Mouse (Mus musculus) thymus, adult 18-20 months (tissue): ENCODE data around the gene Tle4.

Experiments
- DNase-seq, 2 experiments: peaks; one replicate each; pipeline ENCODE4 v3.0.0; 2022; ENCODE audit warnings: mixed read lengths in 2 of 2

Tle4 gene

DNA sequence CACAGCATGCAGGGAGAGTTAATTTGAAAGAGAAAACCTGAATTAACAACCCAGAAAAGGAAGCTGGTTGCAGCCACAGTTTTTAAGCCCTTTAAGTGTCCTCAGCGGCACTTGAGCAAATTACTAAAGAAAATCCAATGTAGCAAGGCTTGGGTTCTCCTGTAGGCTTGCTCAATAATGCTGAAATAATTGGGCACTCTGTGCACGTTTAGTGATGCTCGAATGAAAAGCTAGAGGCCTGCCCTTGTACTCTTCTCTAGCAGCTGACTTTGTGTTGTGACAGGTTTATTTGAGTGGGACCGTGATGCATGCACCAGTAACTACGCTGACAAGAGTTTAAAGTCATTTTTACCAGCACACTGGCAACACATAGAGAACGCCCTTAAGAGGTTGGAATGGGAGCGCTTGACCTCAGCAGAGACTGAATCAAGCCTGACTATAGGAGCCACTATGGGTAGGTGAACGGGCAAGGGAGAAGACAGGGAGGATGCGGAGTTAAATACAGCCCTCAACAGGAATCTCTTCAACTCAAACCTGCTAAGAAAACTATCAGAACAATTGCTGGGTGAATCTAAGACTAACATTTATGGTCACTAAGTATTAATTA lies 79.3 kb downstream of the Tle4 start:
- DNase-seq, result no peak

DNA sequence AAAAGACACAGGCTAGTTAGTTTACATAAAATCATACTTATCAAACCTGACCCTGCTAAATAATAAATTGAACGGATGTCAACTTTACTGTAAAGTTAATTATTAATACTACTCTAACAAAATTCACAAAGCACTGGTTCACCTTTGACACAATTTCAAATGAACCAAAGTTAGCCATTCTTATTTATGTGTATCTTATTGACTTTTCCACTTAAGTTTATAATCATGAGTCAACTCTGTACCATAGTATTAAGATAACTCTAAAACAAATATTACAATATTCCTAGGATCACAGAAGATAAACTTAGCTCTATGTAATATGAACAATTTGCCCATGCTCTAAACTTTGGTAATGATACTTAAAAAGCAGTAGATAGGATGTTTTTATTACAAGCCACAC lies 81.4 kb downstream of the Tle4 start:
- DNase-seq, result no peak

DNA sequence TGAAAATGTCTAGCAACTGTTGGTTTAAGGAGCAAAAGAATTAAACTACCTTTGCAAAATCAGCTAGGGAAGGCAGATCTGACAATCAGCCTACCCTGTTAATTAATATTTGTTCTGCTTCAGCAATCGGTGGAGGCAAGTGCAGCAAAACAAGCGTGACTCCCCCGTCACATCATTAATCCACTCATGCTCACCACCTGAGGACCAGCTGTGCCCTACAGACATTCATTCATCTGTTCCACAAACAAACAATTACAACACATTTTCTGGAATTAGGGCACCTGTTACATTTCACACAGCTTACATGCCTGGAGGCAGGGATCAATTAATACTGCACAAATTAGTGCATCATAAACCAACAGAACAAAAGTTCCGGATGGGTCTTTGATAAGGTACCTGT lies 89.0 kb downstream of the Tle4 start:
- DNase-seq, result no peak

DNA sequence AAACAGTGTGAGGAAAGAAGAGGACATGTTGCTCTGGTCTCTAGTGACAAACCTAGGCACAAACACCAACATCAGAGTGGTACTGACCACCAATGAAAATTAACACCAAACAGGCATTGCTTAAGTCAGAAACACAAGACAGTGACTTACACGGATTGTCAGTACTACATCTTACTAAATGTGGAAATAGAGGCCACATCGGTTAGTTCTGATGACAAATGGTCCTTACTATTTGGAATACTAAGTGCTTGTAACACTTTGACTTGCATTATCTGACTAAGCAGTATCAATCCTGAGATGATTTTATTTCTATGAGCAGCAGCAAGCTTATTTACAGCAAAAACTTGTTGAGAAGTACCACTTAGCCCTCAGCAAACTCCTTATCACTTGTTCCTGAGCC lies 89.9 kb downstream of the Tle4 start:
- DNase-seq, result no peak

DNA sequence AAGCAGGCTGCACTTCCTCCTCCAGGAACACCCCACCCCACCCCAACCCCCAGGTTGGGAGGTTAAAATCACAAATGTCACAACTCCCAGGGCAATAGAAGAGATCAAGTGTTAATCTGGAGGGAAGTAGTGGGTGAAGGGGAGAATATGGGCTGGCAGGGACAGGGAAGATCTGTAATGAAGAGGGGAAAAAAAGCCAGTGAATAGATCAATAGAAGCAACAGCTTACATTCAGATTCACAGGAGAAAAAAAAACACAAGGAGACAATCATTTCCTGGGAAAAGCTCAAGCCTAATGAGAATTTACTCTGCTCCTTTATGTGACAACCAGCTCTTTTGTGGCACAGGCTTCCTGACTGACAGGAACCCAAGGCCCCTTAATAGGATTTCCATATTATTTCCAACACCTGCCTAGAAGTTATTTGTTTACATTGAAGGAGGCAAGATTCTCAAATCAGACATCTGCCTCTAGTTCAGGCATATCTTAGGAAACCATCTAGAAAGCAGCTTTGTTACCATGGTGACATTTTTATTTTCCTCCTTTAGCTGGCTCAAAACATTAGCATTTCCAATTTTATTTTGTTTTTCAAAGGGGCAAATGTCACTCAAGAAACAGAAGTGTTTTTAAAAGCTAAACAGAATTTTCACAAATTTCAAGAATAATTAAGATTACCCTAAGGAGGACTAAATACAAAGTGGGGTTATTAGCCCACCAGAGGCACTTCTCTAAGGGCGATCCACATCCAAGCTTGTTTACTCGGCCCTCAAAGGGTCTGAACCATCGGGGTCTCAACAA lies 90.8 kb downstream of the Tle4 start:
- no peak for DNase-seq

DNA sequence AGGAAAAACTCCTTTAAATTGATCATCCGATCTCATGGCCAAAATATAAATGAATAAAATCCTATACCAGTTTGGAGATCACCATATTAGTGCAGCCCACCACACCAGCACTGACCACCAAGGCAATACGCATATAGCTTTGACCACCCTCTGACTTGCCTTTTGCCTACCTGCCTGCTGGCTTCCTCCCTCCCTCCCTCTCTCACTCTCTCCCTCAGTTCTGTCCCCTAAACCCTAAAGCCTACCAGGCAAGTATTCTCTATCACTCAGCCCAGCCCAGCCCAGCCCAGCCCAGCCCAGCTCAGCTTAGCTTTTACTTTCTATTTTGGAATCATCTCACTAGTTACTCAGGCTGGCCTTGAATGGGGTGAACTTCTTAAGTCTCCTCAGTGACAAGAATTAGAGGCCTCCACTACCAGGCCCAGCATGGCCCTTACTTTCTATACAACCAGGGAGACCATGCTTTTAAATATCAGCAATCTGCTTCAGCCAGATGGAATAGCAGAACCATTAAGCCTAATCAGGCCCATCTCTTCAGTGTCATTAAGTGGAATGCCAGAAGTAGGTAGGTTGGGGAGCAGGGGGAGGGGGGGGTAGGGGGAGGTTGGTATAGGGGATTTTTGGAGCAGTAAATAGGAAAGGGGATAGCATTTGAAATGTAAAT lies 91.8 kb downstream of the Tle4 start:
- no peak for DNase-seq

DNA sequence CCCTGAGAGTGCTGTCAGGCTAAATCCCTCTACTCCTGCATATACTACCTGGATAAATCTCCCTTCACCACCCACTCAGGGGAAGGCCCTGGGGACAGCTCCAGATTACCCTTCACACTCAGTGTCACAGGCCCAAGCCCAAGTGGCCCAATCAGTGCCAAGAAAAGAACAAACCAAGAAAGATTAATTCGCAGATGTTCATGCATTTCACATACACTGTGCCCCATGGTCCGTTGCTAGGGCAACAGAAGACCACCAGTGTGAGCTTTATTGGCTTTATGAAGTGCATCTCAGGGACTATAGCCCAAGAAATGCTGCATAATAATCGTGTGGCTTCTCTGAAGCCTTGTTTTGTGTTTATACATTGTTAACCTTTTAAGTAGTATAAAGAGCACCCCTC lies 92.5 kb downstream of the Tle4 start:
- DNase-seq, result no peak

DNA sequence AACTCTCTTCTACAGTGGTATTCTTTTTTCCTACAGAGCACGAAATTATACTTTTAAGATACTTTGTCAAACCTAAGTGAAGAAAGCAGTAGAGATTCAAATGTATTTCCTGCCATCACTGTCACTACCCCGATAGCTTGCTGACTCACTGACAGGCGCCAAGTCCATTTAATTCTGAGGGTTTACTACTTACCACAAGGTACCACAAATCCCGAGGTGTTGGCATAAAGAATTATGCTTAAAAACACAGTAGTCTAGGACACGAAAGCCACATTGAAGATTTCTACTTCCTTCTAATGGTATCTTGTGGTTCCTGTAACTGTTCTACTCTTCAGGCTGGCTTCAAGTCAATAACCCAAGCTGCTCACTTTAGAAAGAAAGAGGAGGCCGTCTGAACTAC lies 94.0 kb downstream of the Tle4 start:
- no peak for DNase-seq

DNA sequence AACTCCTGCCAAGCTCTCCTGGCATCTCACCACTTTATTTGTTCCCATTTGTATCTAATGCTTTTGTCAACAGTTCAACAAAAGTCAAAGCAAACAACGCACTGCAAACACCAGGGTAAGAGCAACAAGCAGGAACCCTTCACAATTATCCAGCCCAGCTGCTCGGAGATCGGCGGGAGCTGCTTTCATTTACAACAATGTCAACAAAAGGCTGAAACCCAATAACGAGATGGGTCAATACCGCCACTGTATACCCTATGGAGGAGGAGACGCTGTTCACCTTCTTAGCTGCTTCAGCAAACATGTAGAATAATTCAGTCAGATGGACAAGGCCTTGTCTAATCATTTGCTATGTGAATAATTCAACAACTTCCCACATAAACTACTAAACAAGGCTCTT lies 95.6 kb downstream of the Tle4 start:
- DNase-seq, result no peak

DNA sequence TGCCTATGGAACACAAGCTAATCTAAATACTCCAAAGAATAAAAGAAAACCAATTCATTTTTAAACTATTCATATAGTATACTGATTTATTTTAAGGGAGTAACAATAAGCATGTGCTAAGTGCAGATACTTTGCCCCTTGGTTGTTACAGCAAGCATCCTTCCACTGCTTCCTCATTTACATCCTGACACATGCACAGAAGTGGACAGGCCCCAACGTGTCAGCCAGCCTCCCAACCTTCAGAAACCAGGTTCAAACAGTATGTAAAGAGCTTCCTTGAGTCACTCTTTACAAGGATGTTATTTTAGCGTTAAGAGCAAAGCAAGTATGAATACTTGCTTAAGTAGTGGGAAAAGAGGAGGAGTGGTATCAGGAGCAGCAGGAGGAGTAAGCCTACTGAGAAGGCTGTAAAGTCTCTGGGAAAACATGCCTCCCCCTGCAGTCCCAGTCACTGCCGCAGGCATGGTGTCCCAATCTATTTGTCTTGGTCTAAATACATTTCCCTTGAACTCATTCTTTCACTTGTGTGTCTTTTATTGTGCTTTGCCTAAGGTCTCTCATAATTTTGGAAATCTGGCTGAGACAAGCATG lies 97.9 kb downstream of the Tle4 start:
- DNase-seq, result no peak

DNA sequence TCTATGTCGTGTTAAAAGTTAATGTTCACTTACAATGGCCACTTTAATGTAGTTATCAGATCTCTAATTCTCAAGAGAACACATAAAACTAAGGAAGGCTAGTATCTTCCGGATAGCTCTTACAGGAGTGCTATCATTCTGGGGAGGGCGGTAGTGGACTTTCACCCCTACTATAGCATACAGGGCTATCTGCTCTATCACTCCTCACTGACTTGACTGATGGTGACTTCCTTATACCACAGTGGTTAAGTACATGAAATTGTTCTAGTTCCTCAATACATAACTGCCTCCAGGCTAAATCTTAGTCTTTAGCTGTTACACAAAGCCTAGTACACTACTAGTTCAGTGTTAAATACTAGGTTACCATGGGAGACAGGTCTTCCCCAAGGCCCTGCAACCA lies 104.8 kb downstream of the Tle4 start:
- DNase-seq, result no peak

DNA sequence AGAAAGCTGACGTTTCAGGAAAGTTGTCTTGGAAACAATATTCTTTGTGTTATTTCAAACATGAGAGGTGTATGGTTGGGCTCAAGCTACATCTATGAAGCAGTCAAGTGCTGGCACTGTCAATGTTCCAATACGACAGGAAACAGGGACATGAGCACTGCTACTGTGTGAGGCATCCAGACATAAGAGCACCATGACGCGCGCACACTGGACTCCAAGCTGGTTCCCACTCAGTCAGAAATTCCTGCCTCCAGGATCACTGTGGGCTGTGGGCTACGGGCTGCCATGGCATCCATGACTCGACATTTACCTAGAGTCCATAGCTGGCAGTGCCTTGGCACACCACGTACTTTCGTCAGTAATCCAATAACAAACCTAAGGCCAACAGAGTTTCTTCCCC lies 110.7 kb downstream of the Tle4 start:
- DNase-seq, result no peak

DNA sequence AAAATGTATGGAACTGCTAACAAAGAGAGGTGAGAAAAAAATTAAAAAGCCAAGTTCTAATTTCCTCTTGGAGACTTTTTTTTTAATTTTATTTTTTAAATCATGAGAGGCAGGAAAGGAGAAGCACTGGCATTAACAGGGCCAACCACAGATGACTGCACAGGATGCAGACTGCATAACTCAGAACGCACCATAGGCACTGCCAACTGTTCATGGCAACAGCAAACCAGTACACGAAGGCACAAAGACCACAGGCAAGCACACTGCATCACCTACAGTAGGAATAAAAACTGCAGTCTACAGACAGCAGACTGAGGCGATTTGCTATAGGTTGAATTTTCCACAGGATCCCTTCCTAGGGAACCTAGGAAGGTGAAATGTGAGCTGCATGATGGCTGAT lies 112.7 kb downstream of the Tle4 start:
- DNase-seq, result no peak

DNA sequence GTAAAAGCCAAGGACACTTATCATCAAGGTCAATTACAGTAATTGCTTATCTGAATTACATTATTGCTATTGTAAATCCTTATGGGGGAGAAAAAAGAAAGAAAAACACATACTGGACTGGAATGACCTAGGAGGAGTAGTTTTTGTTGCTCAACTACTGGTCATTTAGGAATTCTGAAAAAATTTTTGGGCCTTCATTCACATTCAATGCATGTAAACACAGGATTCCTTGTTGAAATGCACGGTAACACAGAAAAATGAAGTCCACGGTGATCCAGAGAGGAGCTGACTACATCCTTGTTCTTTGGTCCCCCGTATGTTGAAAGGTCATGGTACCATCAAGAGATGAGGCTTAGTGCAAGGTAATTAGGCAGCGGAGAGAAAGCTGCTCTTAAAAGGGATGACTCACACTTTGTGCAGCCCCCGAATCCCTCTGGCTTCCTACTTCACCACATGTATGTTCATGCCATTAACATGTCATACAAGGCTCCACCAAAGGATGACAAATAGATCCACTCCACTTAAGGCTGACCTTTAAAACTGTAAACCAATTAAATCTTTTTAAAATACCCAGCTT lies 115.2 kb downstream of the Tle4 start:
- DNase-seq, result no peak

DNA sequence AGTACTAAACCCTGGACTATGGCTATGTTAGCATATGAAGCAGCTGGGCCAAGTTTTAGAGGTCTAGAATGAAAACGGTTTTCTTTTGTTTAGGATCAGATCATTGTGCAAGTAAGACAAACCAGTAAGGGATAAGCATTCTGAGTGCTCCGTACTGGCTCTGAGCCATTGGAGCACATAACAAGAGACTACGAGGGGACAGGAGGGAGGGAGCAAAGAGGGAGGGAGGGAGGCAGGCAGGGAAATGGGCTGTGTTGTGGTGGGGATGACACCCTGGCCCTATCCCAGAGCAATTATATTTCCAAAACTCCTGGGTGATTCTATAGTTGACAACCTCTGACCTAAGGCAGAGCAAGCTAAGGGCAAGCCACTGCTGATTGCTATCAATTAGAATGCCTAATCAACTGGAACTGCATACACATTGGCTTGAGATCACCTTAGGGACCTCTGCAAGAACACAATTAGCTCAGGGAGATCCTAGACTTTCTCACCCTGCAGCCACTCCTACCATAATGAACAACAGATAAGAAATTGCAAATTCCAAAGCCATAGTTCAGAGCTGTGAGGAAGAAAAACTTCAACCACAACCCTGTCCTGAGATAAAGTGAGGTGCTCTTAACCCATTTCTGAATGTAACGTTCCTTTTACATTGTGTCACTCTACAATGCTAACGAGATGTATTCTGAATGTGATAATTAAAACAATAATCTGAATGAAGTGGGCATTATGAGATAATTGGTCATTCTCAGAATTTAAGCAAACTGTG lies 115.9 kb downstream of the Tle4 start:
- DNase-seq, result no peak

DNA sequence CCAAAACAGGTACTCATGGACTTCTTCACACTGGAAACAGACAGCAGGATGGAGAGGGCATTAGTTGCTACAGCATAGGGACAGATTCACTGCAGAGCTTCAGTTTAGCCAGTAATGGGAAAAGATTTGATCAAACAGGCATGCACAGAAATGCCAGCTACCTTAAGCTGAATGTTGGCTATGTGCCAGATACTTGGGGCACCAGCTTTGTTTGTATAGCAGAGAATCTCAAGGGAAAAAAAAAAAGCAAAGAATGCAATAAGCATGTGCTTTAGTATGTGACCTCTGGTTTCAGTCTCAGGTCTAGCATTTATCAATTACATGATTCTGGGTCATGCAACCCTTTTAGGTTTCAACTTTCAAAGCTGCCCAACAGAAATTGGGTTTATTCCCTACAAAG lies 118.1 kb downstream of the Tle4 start:
- no peak for DNase-seq

DNA sequence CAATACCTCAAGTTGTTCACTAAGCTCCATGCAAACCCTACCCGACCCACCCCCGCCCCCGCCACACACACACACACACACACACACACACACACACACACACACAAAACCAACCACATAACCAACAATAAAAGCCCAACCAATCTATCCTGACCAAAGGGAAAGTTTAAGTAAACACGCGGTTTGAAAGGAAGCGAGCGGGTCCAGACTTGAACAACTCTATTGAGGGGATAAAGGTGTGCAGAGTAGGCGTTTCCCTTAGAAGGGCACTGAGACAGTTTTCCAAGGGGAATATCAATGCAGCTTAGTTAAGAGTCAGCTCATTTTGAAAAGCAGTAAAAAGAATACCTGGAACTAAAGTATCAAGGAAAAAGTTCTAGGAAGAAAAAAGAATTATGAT lies 128.5 kb downstream of the Tle4 start:
- no peak for DNase-seq

DNA sequence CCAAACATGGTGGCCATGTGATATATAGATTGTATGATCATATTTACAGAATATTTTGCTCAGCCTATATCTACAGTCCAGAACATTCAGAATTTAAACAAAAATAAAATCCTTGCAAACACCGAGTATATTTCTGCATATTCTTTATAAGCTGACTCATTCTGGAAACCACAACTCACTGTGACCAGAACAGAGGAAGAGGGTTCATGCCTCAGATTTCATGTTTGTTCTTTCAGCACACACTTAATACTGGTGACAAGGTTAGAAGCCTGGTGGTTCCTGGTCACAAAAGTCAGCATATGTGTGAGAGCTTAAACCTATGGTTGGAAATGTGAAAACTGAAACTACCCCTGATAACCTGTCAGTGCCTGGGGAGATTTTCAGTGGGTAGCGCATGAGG lies 129.1 kb downstream of the Tle4 start:
- DNase-seq, result no peak

DNA sequence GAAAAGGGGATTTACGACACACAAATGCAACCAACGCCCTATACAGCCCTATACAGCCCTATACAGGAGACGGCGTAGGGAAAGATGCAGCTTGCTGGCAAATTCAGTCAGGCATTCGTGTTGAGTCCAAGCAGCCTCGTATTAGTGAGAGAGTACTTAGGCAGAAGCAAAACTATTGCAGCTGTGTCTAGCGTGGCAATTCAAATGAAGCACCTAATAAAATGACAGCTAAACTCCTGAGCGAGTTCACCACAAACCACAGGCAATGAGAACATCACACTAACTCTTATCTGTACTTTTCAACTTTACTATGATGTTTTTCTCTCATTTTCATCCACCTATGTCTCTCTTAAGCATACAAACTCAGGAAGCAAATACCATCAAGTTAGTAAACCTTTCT lies 131.8 kb downstream of the Tle4 start:
- no peak for DNase-seq

DNA sequence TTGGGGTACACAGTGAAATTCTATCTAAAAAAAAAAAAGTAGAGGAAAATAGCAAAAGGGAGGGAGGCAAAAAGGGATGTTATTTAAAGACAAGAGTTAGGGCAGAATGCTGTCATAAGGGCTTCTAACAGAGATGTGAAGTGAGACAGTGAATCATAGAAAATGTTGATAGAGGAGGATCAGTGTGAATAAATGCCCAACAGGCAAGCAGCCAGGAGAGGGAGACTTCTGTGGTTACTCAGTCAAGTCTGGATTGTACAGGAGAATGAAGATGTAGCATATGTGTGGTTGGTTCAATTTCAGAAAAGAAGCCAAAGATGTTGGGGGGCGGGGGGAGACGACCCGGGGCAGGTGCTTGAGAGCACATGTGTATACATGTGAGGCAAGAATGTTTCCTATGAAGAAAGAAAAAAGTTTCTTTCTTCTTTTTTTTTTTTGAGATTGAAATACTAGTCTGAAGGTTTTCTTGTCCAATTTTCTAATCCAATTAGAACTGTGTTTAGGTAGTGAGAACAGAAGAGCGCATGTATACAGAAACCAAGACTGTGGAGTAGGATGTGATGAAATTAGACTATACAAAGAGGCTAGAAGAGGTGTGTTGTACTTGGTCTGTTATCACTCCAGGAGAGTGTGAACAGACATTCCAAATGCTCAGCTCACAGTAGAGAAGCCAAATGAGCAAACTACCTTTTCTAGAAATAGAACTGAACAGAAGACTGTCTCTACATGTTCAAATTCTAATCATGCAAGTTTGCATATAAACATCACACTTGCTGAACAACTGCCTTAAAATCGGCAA lies 134.4 kb downstream of the Tle4 start:
- no peak for DNase-seq

DNA sequence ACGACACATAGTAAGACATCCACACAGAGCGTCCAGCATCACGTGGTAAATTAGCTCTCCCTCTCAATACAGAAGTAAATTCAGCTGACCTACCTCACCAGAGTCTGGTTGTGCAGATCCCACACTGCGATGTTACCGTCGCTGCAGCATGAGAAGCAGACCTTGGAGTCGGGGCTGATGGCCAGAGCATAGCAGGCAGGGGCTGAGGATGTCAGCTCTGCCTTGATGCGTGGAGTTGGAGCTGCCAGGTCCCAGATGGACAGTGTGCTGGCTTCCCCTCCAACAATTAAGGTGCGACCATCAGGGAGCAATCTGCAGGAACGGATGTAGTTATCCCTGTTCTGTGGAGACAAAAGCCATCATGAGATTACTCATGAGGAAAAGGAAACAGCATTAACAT lies 144.4 kb downstream of the Tle4 start:
- no peak for DNase-seq

DNA sequence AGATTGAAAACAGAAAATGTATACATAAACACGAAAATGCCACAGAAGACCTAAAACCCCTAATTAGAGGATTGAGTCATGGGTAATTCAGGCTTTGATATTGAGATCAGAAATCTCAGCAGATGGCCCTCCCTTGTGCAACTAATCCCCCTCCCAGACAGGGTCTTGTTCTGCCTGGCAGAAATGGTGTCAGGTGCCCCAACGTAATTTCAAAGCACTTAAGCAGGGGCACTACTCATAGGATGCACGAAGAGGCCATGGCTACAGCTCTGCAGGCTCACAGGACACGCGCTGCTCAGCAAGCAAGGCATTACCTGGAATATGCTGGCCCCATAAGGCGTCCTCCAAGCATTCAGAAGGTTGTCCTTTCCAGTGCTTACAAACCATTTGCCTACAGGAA lies 146.5 kb downstream of the Tle4 start:
- no peak for DNase-seq
